ENCODE assay signal across 8 mouse cellular contexts in the genomic region with DNA sequence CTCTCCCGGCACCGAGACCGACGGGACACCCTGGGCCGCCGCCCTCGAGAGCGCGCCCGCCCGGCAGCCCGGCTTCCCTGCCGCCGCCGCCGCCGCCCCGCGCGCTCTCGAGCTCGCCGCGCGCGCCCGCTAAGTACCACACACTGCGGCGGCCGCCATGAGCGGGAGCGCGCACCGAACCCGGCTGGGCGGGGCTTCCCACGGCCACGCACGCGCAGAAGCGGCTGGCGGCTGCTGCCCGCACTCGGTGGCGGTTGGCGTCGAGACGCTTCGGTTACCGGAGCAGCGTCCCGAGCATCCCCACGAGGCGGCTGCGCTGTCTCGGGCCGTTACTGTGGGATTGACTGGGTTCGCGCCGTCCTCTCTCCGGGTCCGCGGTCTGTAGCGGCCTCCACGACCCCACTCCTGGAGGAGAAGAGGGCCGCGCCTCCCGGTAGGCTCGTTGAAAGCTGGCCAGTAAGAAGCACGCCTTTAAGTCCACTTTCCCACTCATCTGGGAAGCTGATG. TPM values are rescaled to one million over a fixed set of nuclear protein-coding genes. Genes with fewer than 3 reads are reported as not detected.
A peak's percentile ranks its signal among the peaks of the same experiment; 100 is the strongest.
DNase-seq lines count a peak whose midpoint lies in the region; ATAC-seq and TF ChIP-seq lines count a peak whose summit lies in the region.

No protein-coding gene starts in this region.

- no peak for TF ChIP-seq CTCF in MEL (IDR thresholded peaks at IDR 0.05 in 2 of 3, conservative IDR thresholded peaks at IDR 0.05 in 1 of 3; ENCODE audit: control insufficient read depth in 1 of 3, insufficient read depth in 1 of 3, low read depth in 2 of 3, low read length in 3 of 3, poor library complexity in 1 of 3, severe bottlenecking in 1 of 3)
- TF ChIP-seq CTCF in cerebellum, adult 2 months (IDR thresholded peaks at IDR 0.05; ENCODE audit: borderline replicate concordance, insufficient read depth, low read depth, low read length): no peak
- no peak; the same call in 1 of the 2 replicates for TF ChIP-seq CTCF in olfactory bulb, adult 2 months (IDR thresholded peaks at IDR 0.05; ENCODE audit: insufficient read depth, low read depth, low read length)

- peak; percentile 35 to 82 for ATAC-seq in hematopoietic stem cell, adult 5-6 weeks (replicated peaks in 1 of 2; ENCODE audit: insufficient read depth in 1 of 2, low FRiP score in 2 of 2, low TSS enrichment in 1 of 2, low read depth in 1 of 2, poor library complexity in 2 of 2, severe bottlenecking in 2 of 2)
- ATAC-seq in lung, embryonic 15.5 days (ENCODE audit: borderline replicate concordance, extremely low read depth, low FRiP score, low TSS enrichment): peak; percentile 88

- H3K4me3 ChIP-seq in MEL (ENCODE audit: control insufficient read depth in 1 of 2, insufficient read depth in 1 of 2, low read depth in 2 of 2, low read length in 2 of 2): peak overlapping the region; percentile 78 to 87
- peak overlapping the region; percentile 97 for H3K4me3 ChIP-seq in cerebellum, adult 2 months (replicated peaks; ENCODE audit: insufficient read depth, low read depth, low read length)
- peak overlapping the region; percentile 71 for H3K4me3 ChIP-seq in lung, embryonic 15.5 days
- peak overlapping the region; percentile 95 for H3K4me3 ChIP-seq in olfactory bulb, adult 2 months (ENCODE audit: insufficient read depth, low read depth, low read length)

- H3K9me3 ChIP-seq in MEL (replicated peaks; ENCODE audit: insufficient read depth, low read length): no peaks in the 10 kb centered on the region
- no peaks in the 10 kb centered on the region for H3K9me3 ChIP-seq in lung, embryonic 15.5 days

- TF ChIP-seq EP300 in MEL (IDR thresholded peaks at IDR 0.05; ENCODE audit: low read depth in 1 of 2, low read length in 2 of 2): no peak

- peak overlapping the region; percentile 85 for H3K9ac ChIP-seq in MEL (ENCODE audit: control insufficient read depth, low read depth, low read length, poor library complexity, severe bottlenecking)
- H3K9ac ChIP-seq in lung, embryonic 15.5 days: peak overlapping the region; percentile 94

- TF ChIP-seq POLR2A in MEL (IDR thresholded peaks at IDR 0.05; ENCODE audit: control insufficient read depth in 1 of 2, insufficient read depth in 1 of 2, low read depth in 1 of 2, low read length in 2 of 2, poor library complexity in 1 of 2): peak; percentile 79 to 93
- peak; percentile 76 for TF ChIP-seq POLR2A in cerebellum, adult 2 months (IDR thresholded peaks at IDR 0.05; ENCODE audit: borderline replicate concordance, insufficient read depth, low read length)
- peak; percentile 90 for TF ChIP-seq POLR2A in olfactory bulb, adult 2 months (IDR thresholded peaks at IDR 0.05; ENCODE audit: insufficient read depth, low read depth, low read length)

- TF ChIP-seq RAD21 in MEL (IDR thresholded peaks at IDR 0.05; ENCODE audit: low read depth, low read length): no peak

- H3K4me2 ChIP-seq in lung, embryonic 15.5 days: peak overlapping the region; percentile 72

- WGBS in cerebellum, adult 2 months: under 1% methylated on average over 61 of the region's 70 CpGs
- under 1% methylated on average over 22 of the region's 70 CpGs for WGBS in lung, embryonic 15.5 days
- 2% methylated on average over 70 of the region's 70 CpGs for WGBS in olfactory bulb, adult 2 months

- H3K4me1 ChIP-seq in MEL (ENCODE audit: control insufficient read depth in 1 of 2, insufficient read depth in 2 of 2, low read length in 2 of 2): peaks cover 11 to 22% of the 10 kb centered on the region in 2 experiments
- peaks cover 8% of the 10 kb centered on the region; the same call in 1 of the 2 replicates for H3K4me1 ChIP-seq in cerebellum, adult 2 months (ENCODE audit: control insufficient read depth, insufficient read depth, low read length)
- H3K4me1 ChIP-seq in lung, embryonic 15.5 days: peaks cover 33% of the 10 kb centered on the region
- peaks cover 6% of the 10 kb centered on the region for H3K4me1 ChIP-seq in olfactory bulb, adult 2 months (ENCODE audit: control insufficient read depth, insufficient read depth, low read length)

- peak overlapping the region; percentile 59 for H3K27ac ChIP-seq in MEL (ENCODE audit: control insufficient read depth, low read depth, low read length)
- H3K27ac ChIP-seq in cerebellum, adult 2 months (ENCODE audit: insufficient read depth, low read length): peak overlapping the region; percentile 85
- H3K27ac ChIP-seq in lung, embryonic 15.5 days: peak overlapping the region; percentile 93
- H3K27ac ChIP-seq in olfactory bulb, adult 2 months (ENCODE audit: insufficient read depth, low read depth, low read length): peak overlapping the region; percentile 89

- H3K36me3 ChIP-seq in MEL (ENCODE audit: control insufficient read depth in 1 of 2, insufficient read depth in 2 of 2, low read length in 2 of 2): peaks cover 0 to 36% of the 10 kb centered on the region in 2 experiments; a peak in 2 of 4 replicates
- H3K36me3 ChIP-seq in lung, embryonic 15.5 days: no peaks in the 10 kb centered on the region

- DNase-seq in MEL (ENCODE audit: low read depth, low spot score): peak; percentile 92
- peak; percentile 95 to 97 for DNase-seq in cerebellum, adult 2 months
- peak; percentile 86 for DNase-seq in forelimb bud, embryonic 11.5 days (ENCODE audit: low read depth, low spot score)
- peak; percentile 77 for DNase-seq in layer of hippocampus, adult 9-10 months (ENCODE audit: low spot score)
- DNase-seq in thymus, adult 18-20 months: peak; percentile 86 to 88

- peaks cover 40% of the 10 kb centered on the region for H3K79me2 ChIP-seq in MEL (ENCODE audit: control insufficient read depth, insufficient read depth, low read length, poor library complexity)

- H3K27me3 ChIP-seq in MEL (ENCODE audit: control insufficient read depth in 1 of 2, insufficient read depth in 2 of 2, low read length in 2 of 2): peaks cover 0 to 2% of the 10 kb centered on the region in 2 experiments; a peak in 1 of 4 replicates
- H3K27me3 ChIP-seq in cerebellum, adult 2 months (ENCODE audit: control insufficient read depth, insufficient read depth, low read length): no peaks in the 10 kb centered on the region
- no peaks in the 10 kb centered on the region for H3K27me3 ChIP-seq in lung, embryonic 15.5 days

TF ChIP-seq in MEL, 35 proteins besides CTCF, POLR2A, EP300 and RAD21 (continues in another document):
- TF ChIP-seq KAT2A (conservative IDR thresholded peaks at IDR 0.05; ENCODE audit: low read depth, low read length) (no peak), TCF12 (IDR thresholded peaks at IDR 0.05; ENCODE audit: low read depth, low read length) (peak; percentile 23; the same call in 1 of the 2 replicates), ETS1 (IDR thresholded peaks at IDR 0.05; ENCODE audit: low read depth, low read length) (no peak), NRF1 (IDR thresholded peaks at IDR 0.05; ENCODE audit: insufficient read depth, low read depth, low read length, poor library complexity, severe bottlenecking) (peak; percentile 79), E2F4 (IDR thresholded peaks at IDR 0.05; ENCODE audit: borderline replicate concordance, low read depth, low read length) (no peak), ZKSCAN1 (IDR thresholded peaks at IDR 0.05; ENCODE audit: low read depth, low read length) (no peak), MYC (IDR thresholded peaks at IDR 0.05; ENCODE audit: low read depth, low read length) (no peak), GATA1 (IDR thresholded peaks at IDR 0.05; ENCODE audit: low read depth, low read length) (no peak), MAX (IDR thresholded peaks at IDR 0.05; ENCODE audit: low read length) (no peak), USF1 (IDR thresholded peaks at IDR 0.05; ENCODE audit: low read depth, low read length) (no peak), SMC3 (IDR thresholded peaks at IDR 0.05; ENCODE audit: low read depth, low read length) (no peak), MXI1 (IDR thresholded peaks at IDR 0.05; ENCODE audit: low read depth, low read length) (peak; percentile 72), UBTF (IDR thresholded peaks at IDR 0.05; ENCODE audit: borderline replicate concordance, insufficient read depth, low read depth, low read length) (0 out of 2 replicates have a peak, but pooled peaks have one; percentile 45), BHLHE40 (IDR thresholded peaks at IDR 0.05; ENCODE audit: borderline replicate concordance, low read depth, low read length) (no peak), POLR2AphosphoS2 (IDR thresholded peaks at IDR 0.05; ENCODE audit: low read length) (peak; percentile 63; the same call in 1 of the 2 replicates), TAL1 (IDR thresholded peaks at IDR 0.05; ENCODE audit: low read length) (no peak), POLR2AphosphoS5 (IDR thresholded peaks at IDR 0.05; ENCODE audit: borderline replicate concordance, low read depth, low read length) (no peak), USF2 (IDR thresholded peaks at IDR 0.05; ENCODE audit: borderline replicate concordance in 1 of 2, insufficient read depth in 1 of 2, low read depth in 1 of 2, low read length in 2 of 2) (no peak), CHD2 (IDR thresholded peaks at IDR 0.05; ENCODE audit: low read length) (no peak), SIN3A (IDR thresholded peaks at IDR 0.05; ENCODE audit: low read length) (no peak; the same call in 1 of the 2 replicates), ZC3H11A (IDR thresholded peaks at IDR 0.05; ENCODE audit: low read depth, low read length) (no peak), GABPA (IDR thresholded peaks at IDR 0.05; ENCODE audit: low read depth, low read length) (no peak), CHD1 (IDR thresholded peaks at IDR 0.05; ENCODE audit: low read depth, low read length) (no peak)

RNA-seq across cellular contexts. Expression of gene Siah1a, which starts 0.3 kb away (rescaled TPM):
- 8.3 and 8.9 TPM in 2 replicates for total RNA-seq in MEL (2012; rRNA removed)
- 10 to 100 TPM in 1 of 2 experiments, not detected in 1; 12.2 TPM for polyA plus RNA-seq in MEL (2012; ENCODE audit: insufficient read depth in 1 of 2, insufficient read length in 2 of 2, low read depth in 1 of 2, low replicate concordance in 2 of 2, missing spikeins in 1 of 2)
- polyA plus RNA-seq in cerebellum, adult 2 months (2012; rRNA removed): 36.0 and 37.2 TPM in 2 replicates
- total RNA-seq in hematopoietic stem cell, adult 5-6 weeks (2017): 32.5 and 48.3 TPM in 2 replicates
- 49.9 and 50.8 TPM in 2 replicates for polyA plus RNA-seq in lung, embryonic 15.5 days (2015; fragmentation: Nextera tagmentation; extraction: Ambion mirVana)
- polyA plus RNA-seq in olfactory bulb, adult 2 months (2012; ENCODE audit: insufficient read depth, insufficient read length, low replicate concordance, missing spikeins): not detected in 2 replicates

RNA-seq across cellular contexts. Expression of gene Gm10638, which starts 0.5 kb away (rescaled TPM):
- 0.20 and 0.23 TPM in 2 replicates for total RNA-seq in MEL (2012; rRNA removed)
- polyA plus RNA-seq in MEL (2012; ENCODE audit: insufficient read depth in 1 of 2, insufficient read length in 2 of 2, low read depth in 1 of 2, low replicate concordance in 2 of 2, missing spikeins in 1 of 2): under 1 TPM in 1 of 2 experiments, not detected in 1; 0.52 TPM
- 1.8 and 2.1 TPM in 2 replicates for polyA plus RNA-seq in cerebellum, adult 2 months (2012; rRNA removed)
- not detected in 2 replicates for total RNA-seq in hematopoietic stem cell, adult 5-6 weeks (2017)
- polyA plus RNA-seq in lung, embryonic 15.5 days (2015; fragmentation: Nextera tagmentation; extraction: Ambion mirVana): 4.0 and 5.0 TPM in 2 replicates
- not detected in 2 replicates for polyA plus RNA-seq in olfactory bulb, adult 2 months (2012; ENCODE audit: insufficient read depth, insufficient read length, low replicate concordance, missing spikeins)

Comparison
In these comparisons a context has a peak if more than half of its experiments do, and no peak if none do; other contexts are left out.
1. Peak in every context shown above with its lines: DNase-seq, ATAC-seq, H3K4me3 ChIP-seq and H3K27ac ChIP-seq.